Mouse (Mus musculus) midbrain, embryonic 14.5 days (tissue): Measurements from ENCODE around the gene Dhx33. TPM values are rescaled to one million over a fixed set of nuclear protein-coding genes. Genes with fewer than 3 reads are reported as not detected.

Source experiments
- ATAC-seq: fragments of 200-750 bp; cut with Nextera tagmentation; 2 replicates; pipeline ENCODE4 v1.8.0; 2017; ENCODE audit warnings: moderate number of reproducible peaks, moderate library complexity; ENCODE audit not compliant: low FRiP score, low TSS enrichment
- DNase-seq: peaks from one replicate; pipeline ENCODE4 v3.0.0-alpha.2; 2015
- H3K27ac ChIP-seq: fragments of 300-500 bp; sonication (generic); replicated peaks from 2 replicates; pipeline ENCODE4 v1.5.1; 2014; ENCODE audit warnings: mild to moderate bottlenecking, low read depth, low read length, moderate library complexity
- H3K27me3 ChIP-seq: fragments of 300-500 bp; sonication (generic); 2 replicates; pipeline ENCODE4 v1.6.1; 2014; ENCODE audit warnings: low read length, control low read depth, mixed read lengths; ENCODE audit not compliant: control insufficient read depth, insufficient read depth
- H3K36me3 ChIP-seq: fragments of 300-500 bp; sonication (generic); 2 replicates; pipeline ENCODE4 v1.6.1; 2014; ENCODE audit warnings: low read length, control low read depth; ENCODE audit not compliant: control insufficient read depth, insufficient read depth
- H3K4me1 ChIP-seq: fragments of 300-500 bp; sonication (generic); 2 replicates; pipeline ENCODE4 v1.6.1; 2014; ENCODE audit warnings: mild to moderate bottlenecking, antibody characterized with exemption, low read length, control low read depth; ENCODE audit not compliant: control insufficient read depth, insufficient read depth
- H3K4me2 ChIP-seq: fragments of 300-500 bp; sonication (generic); 2 replicates; pipeline ENCODE4 v1.6.1; 2014; ENCODE audit warnings: mild to moderate bottlenecking, low read length, moderate library complexity
- H3K4me3 ChIP-seq: fragments of 300-500 bp; sonication (generic); replicated peaks from 2 replicates; pipeline ENCODE4 v1.5.1; 2014; ENCODE audit warnings: low read depth, low read length
- H3K9ac ChIP-seq: fragments of 300-500 bp; sonication (generic); replicated peaks from 2 replicates; pipeline ENCODE4 v1.6.1; 2014; ENCODE audit warnings: mild to moderate bottlenecking, low read length, moderate library complexity
- H3K9me3 ChIP-seq: fragments of 300-500 bp; sonication (generic); 2 replicates; pipeline ENCODE4 v1.6.1; 2016; ENCODE audit warnings: low read length, control low read depth, mixed read lengths; ENCODE audit not compliant: control insufficient read depth
- WGBS: fragments of 180-500 bp; shearing (Covaris S2); extraction: QIAGEN DNeasy Blood & Tissue Kit; methylation state at CpG from one replicate; pipeline ENCODE4 v1.1.7; 2014; 5-methylcytosine and 5-hydroxymethylcytosine counted together
- polyA plus RNA-seq: library from polyadenylated mRNA; unstranded; fragments of >200 nt; fragmentation: Nextera tagmentation; extraction: Ambion mirVana; gene quantifications from 2 replicates; pipeline ENCODE4 v1.2.1, GENCODE M21; 2014

The Dhx33 gene
- polyA plus RNA-seq, 1 experiment from 2014 or later: 17.1 TPM

GRCm38 (mm10) chr11:70973947-70974346, 30.3 kb downstream of the Dhx33 start:
- 74% methylated on average over 4 of the region's 4 CpGs for WGBS
- Histone ChIP-seq H3K4me2 (no peak overlapping the region), H3K4me3 (no peak overlapping the region), H3K9me3 (no peaks in the 10 kb centered on the region), H3K27me3 (no peaks in the 10 kb centered on the region), H3K9ac (no peak overlapping the region), H3K4me1 (peaks cover 6% of the 10 kb centered on the region; the same call in 1 of the 2 replicates), H3K27ac (no peak overlapping the region), H3K36me3 (peaks cover 54% of the 10 kb centered on the region)
- ATAC-seq (no peak), DNase-seq (peak; percentile 47)

GRCm38 (mm10) chr11:70972586-70972985, 31.7 kb downstream of the Dhx33 start:
- H3K4me3 ChIP-seq: no peak overlapping the region
- 66% methylated on average over 1 of the region's 1 CpGs for WGBS
- no peak for ATAC-seq

GRCm38 (mm10) chr11:70970560-70971540, 33.4 kb downstream of the Dhx33 start:
- 17% methylated on average over 24 of the region's 24 CpGs for WGBS
- Histone ChIP-seq H3K36me3 (peaks cover 32% of the 10 kb centered on the region), H3K4me1 (peaks cover 15% of the 10 kb centered on the region), H3K4me3 (peak overlapping the region; percentile 74), H3K9ac (peak overlapping the region; percentile 54; the same call in 1 of the 2 replicates), H3K4me2 (peak overlapping the region; percentile 85), H3K27me3 (no peaks in the 10 kb centered on the region), H3K9me3 (no peaks in the 10 kb centered on the region), H3K27ac (peak overlapping the region; percentile 91)
- 0 out of 2 replicates have a peak, but pooled peaks have one; percentile 3 for ATAC-seq
- peak; percentile 50 for DNase-seq

More at GRCm38 (mm10) chr11:70972586-70972985, 31.7 kb downstream of the Dhx33 start:
- H3K9ac ChIP-seq: no peak overlapping the region
- no peak overlapping the region for H3K27ac ChIP-seq
- H3K4me2 ChIP-seq: no peak overlapping the region
- H3K27me3 ChIP-seq: no peaks in the 10 kb centered on the region
- H3K9me3 ChIP-seq: no peaks in the 10 kb centered on the region
- DNase-seq: no peak
- H3K36me3 ChIP-seq: peaks cover 41% of the 10 kb centered on the region
- H3K4me1 ChIP-seq: peaks cover 15% of the 10 kb centered on the region

GRCm38 (mm10) chr11:70969821-70970559, 34.2 kb downstream of the Dhx33 start, which contains the start of the genes Nup88 and Rpain:
Gene Nup88 (minus strand): TSS chr11:70969973.
Gene Rpain (plus strand): TSS chr11:70970213.
- H3K27ac ChIP-seq: peak within 1 kb of the TSS; percentile 91
- H3K9me3 ChIP-seq: no peaks in the 10 kb centered on the region
- DNase-seq: peak; percentile 97
- under 1% methylated on average over 43 of the region's 43 CpGs for WGBS
- H3K27me3 ChIP-seq: no peaks in the 10 kb centered on the region
- peaks cover 15% of the 10 kb centered on the region for H3K4me1 ChIP-seq
- ATAC-seq: peak; percentile 98
- H3K4me3 ChIP-seq: peak within 1 kb of the TSS; percentile 74
- peak within 1 kb of the TSS; percentile 85 for H3K4me2 ChIP-seq
- H3K36me3 ChIP-seq: peaks cover 31% of the 10 kb centered on the region
- peak within 1 kb of the TSS; percentile 79 for H3K9ac ChIP-seq

GRCm38 (mm10) chr11:70969271-70969794, 34.9 kb downstream of the Dhx33 start:
- peak overlapping the region; percentile 74 for H3K4me3 ChIP-seq
- H3K27ac ChIP-seq: peak overlapping the region; percentile 91
- H3K4me2 ChIP-seq: peak overlapping the region; percentile 85
- no peak for ATAC-seq
- peak overlapping the region; percentile 79 for H3K9ac ChIP-seq
- H3K27me3 ChIP-seq: no peaks in the 10 kb centered on the region
- peaks cover 32% of the 10 kb centered on the region for H3K36me3 ChIP-seq
- H3K4me1 ChIP-seq: peaks cover 15% of the 10 kb centered on the region
- under 1% methylated on average over 25 of the region's 25 CpGs for WGBS
- no peak for DNase-seq
- H3K9me3 ChIP-seq: no peaks in the 10 kb centered on the region

- Histone ChIP-seq H3K4me1 (peaks cover 12% of the 10 kb centered on the region), H3K9me3 (no peaks in the 10 kb centered on the region), H3K27me3 (no peaks in the 10 kb centered on the region), H3K36me3 (peaks cover 68% of the 10 kb centered on the region), H3K4me3 (no peak overlapping the region), H3K4me2 (no peak overlapping the region), H3K9ac (no peak overlapping the region), H3K27ac (no peak overlapping the region)
- ATAC-seq (no peak), DNase-seq (no peak)
- WGBS: 76% methylated on average over 4 of the region's 4 CpGs
Observed at GRCm38 (mm10) chr11:70964222-70964907, 39.9 kb downstream of the Dhx33 start.

GRCm38 (mm10) chr11:70960786-70961554, 43.3 kb downstream of the Dhx33 start:
- no peaks in the 10 kb centered on the region for H3K27me3 ChIP-seq

More at GRCm38 (mm10) chr11:70960786-70961554, 43.3 kb downstream of the Dhx33 start:
- 92% methylated on average over 5 of the region's 5 CpGs for WGBS
- Histone ChIP-seq H3K9ac (no peak overlapping the region), H3K27ac (no peak overlapping the region), H3K4me2 (no peak overlapping the region), H3K36me3 (peaks cover 92% of the 10 kb centered on the region), H3K4me3 (no peak overlapping the region), H3K4me1 (no peaks in the 10 kb centered on the region), H3K9me3 (no peaks in the 10 kb centered on the region)
- ATAC-seq (no peak), DNase-seq (no peak)
